Mouse (Mus musculus) thymus, postnatal 4 days (tissue): Measurements from ENCODE around the gene Olfr112.
"Not testable (repeated sequence)": the region's sequence is repeated elsewhere in the genome, so short reads cannot be mapped to it uniquely, and the experiment has no call there.

Source experiments
- DNase-seq: peaks from one replicate; pipeline ENCODE4 v3.0.0; 2021

Gene Olfr112

DNA sequence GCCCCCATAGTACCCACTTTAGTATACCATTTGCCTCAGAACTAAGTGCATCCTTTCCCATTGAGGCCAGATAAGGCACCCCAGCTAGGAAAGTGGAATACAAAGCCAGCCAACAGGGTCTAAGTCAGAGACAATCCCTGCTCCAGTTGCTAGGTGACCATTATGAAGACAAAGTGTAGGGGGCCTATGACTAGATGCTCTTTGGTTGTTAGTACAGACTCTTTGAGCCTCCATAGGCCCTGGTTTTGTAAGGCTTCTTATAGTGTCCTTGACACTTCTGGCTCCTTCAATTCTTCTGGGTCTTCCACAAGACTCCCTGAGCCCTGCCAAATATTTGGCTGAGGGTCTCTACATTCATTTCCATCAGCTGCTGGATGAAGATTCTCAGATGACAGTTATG, at the start of gene Olfr112:
TSS of gene Olfr112 (minus strand) at position 101 of the 400 bp plus-strand sequence.
- DNase-seq = no peak

DNA sequence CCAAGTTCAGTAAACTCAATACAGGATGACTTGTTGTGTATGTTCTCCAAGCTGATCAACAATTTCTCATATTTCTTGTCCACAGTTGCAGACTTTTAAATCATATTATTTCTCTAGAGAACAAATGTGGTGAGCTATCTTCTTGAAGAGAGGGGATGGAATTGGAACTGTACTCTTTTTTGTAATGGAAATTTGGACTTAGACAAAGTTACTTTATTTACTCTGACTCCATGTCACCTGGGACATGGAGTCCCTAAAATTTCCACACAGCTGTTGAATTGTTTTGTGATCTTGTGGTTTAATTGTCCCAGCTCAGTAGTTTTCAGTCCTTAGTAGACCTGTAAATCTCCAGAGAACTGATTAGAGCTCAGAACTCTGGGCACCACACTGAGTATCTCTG, 23.4 kb upstream of the Olfr112 start, which contains the start of gene Olfr114:
TSS of gene Olfr114 (minus strand) at position 101 of the 400 bp plus-strand sequence.
- DNase-seq = no peak

DNA sequence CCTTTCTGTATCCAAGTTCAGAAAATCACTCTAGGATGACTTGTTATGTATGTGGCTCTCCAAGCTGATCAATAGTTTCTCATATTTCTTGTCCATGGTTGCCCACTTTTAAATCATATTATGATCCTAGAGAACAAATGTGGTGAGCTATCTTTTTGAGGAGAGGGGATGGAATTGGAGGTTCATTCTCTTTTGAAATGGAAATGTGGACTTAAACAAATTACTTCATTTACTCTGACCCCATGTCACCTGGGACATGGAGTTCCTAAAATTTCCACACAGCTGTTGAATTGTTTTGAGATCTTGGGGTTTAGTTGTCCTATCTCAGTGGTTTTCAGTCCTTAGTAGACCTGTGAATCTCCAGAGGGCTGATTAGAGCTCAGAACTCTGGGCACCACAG, 8.3 kb upstream of the Olfr112 start, which contains the start of gene Olfr113:
TSS of gene Olfr113 (minus strand) at position 101 of the 400 bp plus-strand sequence.
- no peak for DNase-seq

DNA sequence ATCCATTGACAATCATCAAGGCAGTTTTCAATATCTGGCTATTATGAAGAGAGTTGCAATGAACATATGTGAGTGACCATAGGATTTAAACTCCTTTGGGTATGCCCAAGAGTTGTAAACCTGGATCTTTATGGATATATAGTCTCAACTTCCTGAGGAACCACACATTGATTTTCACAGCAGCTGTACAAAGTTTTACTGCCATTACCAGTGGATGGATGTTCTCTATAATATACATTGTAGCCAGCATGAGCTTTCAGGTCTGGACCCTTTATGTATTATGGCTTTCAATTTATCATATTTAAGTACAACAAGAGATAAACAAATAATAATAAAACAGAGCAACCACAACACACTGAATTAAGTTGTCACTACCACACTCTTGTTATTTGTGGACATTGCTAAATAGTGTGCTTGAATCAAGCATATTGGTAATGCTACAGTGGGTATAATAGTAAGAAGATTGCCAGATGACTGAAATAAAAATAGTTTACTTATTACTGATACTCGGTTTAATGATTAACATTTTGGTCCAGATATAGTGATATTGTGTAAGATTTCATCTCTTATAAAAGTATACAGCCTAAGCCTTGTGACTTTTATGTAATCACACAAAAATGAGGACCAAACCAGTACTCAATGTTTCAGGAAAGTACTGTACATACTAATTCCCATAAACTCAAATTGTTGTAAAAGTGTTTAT, 10.2 kb downstream of the Olfr112 start:
- no peak for DNase-seq

DNA sequence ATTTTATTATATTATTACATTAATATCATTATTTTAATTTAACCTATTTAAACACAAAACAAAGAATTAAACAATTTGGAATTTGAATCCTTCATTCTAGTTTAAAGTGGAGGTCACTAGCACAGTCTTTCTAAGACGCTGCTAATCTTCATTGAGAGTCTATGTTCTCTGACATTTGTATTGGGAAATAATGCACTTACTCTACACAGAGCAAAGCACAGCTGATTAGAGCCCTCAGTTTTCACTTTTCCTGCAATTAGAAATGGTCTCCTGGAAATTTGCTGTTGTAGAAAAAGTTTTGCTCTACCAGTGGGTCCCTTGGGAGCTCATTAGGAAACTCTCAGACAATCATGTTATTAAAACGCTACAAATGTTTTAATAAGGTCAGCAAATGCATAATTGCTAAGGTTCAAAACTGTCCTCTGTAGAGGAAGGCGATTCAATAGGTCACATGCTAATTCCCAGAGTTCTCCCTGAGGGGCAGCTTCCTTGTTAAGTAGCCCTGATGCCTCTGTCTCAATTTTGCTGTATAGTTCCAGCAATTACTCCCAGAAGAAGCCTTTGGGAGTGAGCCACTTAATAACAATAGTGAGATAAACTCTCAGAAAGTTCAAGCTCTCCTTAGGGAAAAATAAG, 25.3 kb downstream of the Olfr112 start:
- no peak for DNase-seq

DNA sequence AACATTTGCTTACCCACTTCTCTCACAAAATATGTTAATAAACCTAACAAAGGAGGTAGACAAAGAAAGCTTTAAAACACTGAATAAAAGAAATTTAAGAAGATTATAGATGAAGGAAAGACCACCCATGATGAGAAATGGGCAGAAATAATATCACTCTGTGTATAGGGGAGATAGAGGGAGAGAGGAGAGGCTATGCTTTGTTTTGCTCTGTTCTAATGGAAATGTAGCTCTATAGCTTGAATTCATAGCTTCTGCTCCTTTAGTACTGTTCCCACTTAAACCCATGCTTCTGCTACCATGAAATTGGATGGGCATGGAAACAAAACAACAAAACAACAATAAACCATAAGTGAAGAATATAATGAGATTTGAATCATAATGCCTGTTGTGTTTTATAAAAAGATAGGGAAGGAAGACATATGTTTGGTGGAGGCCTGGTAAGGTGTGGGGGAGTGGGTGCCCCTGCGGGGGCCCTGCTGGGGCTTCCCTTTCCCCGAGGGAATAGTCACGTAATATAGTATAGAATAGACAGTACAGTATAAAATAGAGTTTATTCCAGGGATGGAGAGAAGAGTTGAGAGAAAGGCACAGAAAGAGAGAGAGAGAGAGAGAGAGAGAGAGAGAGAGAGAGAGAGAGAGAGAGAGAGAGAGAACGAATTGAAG, 27.7 kb downstream of the Olfr112 start:
- DNase-seq = no peak

DNA sequence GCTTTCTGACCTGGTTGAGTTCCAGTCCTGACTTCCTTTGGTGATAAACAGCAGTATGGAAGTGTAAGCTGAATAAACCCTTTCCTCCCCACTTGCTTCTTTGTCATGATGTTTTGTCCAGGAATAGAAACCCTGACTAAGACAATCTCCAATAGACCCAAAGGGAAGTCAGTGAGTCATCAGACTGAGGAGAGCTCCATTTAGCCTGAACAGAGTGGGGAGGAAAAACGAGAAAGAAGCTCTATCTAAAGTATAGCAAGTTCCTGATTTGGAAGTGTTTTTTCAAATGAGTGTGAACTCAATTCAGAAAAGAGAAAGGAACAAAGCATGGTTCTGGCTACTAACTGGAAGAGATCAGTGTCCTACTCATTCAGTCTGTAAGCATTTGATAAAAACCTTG, 30.8 kb downstream of the Olfr112 start:
- DNase-seq = not testable (repeated sequence)

DNA sequence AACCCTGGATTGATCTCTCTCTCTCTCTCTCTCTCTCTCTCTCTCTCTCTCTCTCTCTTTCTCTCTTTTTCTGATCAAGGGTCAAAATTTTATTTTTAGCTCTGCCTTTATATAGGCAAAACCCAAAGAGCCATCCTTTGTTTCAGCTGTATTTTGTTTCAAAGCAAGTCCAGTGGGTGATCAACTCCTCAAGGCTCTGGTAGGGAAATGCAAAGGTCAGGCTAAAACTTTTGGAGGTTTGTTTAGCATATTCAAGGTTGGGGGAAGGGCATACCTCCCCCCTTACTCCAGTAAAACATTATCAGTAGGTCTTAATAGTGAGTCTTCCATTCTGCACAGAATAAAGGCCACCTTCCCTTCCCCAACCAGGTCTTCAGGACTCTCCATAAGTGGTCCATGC, 34.1 kb downstream of the Olfr112 start:
- DNase-seq = no peak

DNA sequence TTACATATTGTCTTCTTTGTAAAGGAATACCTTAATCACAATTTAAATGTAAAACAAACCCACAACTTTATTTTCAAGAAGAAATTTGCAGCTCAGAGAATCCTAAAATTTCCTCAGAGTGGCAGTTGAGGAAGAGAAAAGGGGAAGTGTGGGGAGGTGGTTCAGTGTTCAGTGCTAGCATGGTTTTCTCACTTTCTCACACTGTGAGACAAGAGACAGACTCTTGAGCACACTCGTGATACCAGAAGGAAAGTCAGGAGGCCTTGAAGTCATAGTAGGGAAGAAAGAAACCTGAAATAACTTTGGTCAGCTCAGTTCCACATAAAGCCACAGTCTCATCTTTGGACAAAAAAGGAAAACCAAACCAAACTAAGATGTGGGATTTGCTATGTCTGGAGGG, 43.8 kb downstream of the Olfr112 start:
- DNase-seq = not testable (repeated sequence)

DNA sequence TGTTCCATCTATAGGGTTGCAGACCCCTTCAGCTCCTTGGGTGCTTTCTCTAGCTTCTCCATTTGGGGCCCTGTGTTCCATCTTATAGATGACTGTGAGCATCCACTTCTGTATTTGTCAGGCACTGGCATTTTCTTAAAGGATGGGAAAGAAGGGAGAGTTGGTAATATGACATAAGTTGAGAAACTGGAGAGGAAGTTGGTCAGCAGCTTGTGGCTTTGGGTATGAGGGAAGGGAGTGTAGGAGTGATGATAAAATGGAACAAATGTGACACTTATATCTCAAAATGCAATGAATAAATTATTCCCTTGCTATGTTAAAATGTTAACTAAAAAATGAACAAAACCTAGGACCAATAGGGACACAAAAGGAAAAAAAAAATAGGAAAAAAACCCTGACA, 44.6 kb downstream of the Olfr112 start:
- DNase-seq = not testable (repeated sequence)
